Mouse (Mus musculus) heart, embryonic 13.5 days (tissue): ENCODE measurements at regions not wholly inside any gene's neighbourhood (a gene's known extent, or its start where the extent isn't known, plus 50 kb on each side); places are given as distances from the start of the nearest gene placed in this dataset. TPM values are rescaled to one million over a fixed set of nuclear protein-coding genes. Genes with fewer than 3 reads are reported as not detected.

Source experiments
- ATAC-seq: fragments of 200-750 bp; cut with Nextera tagmentation; 2 replicates; pipeline ENCODE4 v1.8.0; 2017; ENCODE audit warnings: moderate TSS enrichment; ENCODE audit not compliant: insufficient number of reproducible peaks, low FRiP score, low TSS enrichment; ENCODE audit errors: extremely low read depth
- H3K27ac ChIP-seq: fragments of 300-500 bp; sonication (generic); replicated peaks from 2 replicates; pipeline ENCODE4 v1.5.1; 2015; ENCODE audit warnings: moderate library complexity, mild to moderate bottlenecking, inconsistent platforms
- H3K27me3 ChIP-seq: fragments of 300-500 bp; sonication (generic); replicated peaks from 2 replicates; pipeline ENCODE4 v1.6.1; 2015; ENCODE audit warnings: mild to moderate bottlenecking, inconsistent platforms
- H3K36me3 ChIP-seq: fragments of 300-500 bp; sonication (generic); 2 replicates; pipeline ENCODE4 v1.6.1; 2015; ENCODE audit warnings: mild to moderate bottlenecking, inconsistent platforms
- H3K4me1 ChIP-seq: fragments of 300-500 bp; sonication (generic); 2 replicates; pipeline ENCODE4 v1.6.1; 2015; ENCODE audit warnings: inconsistent platforms
- H3K4me2 ChIP-seq: fragments of 300-500 bp; sonication (generic); 2 replicates; pipeline ENCODE4 v1.6.1; 2015; ENCODE audit warnings: inconsistent platforms, mild to moderate bottlenecking, moderate library complexity
- H3K4me3 ChIP-seq: fragments of 300-500 bp; sonication (generic); 2 replicates; pipeline ENCODE4 v1.5.1; 2015; ENCODE audit warnings: moderate library complexity, mild to moderate bottlenecking, inconsistent platforms
- H3K9ac ChIP-seq: fragments of 300-500 bp; sonication (generic); 2 replicates; pipeline ENCODE4 v1.6.1; 2015; ENCODE audit warnings: inconsistent platforms, mild to moderate bottlenecking, moderate library complexity
- H3K9me3 ChIP-seq: fragments of 300-500 bp; sonication (generic); 2 replicates; pipeline ENCODE4 v1.6.1; 2016; ENCODE audit warnings: inconsistent platforms
- WGBS: fragments of 180-500 bp; shearing (Covaris S2); methylation state at CpG from one replicate; pipeline ENCODE4 v1.1.7; 2015; ENCODE audit warnings: mixed read lengths; 5-methylcytosine and 5-hydroxymethylcytosine counted together
- microRNA-seq: library from miRNA; unstranded; fragments of <30 nt; microRNA quantifications from one replicate; pipeline ENCODE4, GENCODE M21; 2016

- Histone ChIP-seq H3K9ac (peak overlapping the region; percentile 99), H3K4me1 (peaks cover 37% of the 10 kb centered on the region), H3K9me3 (no peaks in the 10 kb centered on the region), H3K27me3 (peaks cover 50% of the 10 kb centered on the region), H3K4me3 (peak overlapping the region; percentile 85), H3K4me2 (peak overlapping the region; percentile 88), H3K36me3 (peaks cover 34% of the 10 kb centered on the region), H3K27ac (peak overlapping the region; percentile 98)
- WGBS, result 13% methylated on average over 2 of the region's 2 CpGs
- ATAC-seq, result no peak
Measured at GRCm38 (mm10) chr2:180387305-180387704, 52.8 kb upstream of the Gata5 start.

GRCm38 (mm10) chr2:180385967-180386688 is 51.6 kb upstream of the Gata5 start:
- Histone ChIP-seq H3K36me3 (peaks cover 27% of the 10 kb centered on the region), H3K27ac (peak overlapping the region; percentile 98), H3K4me2 (peak overlapping the region; percentile 88), H3K4me1 (peaks cover 28% of the 10 kb centered on the region), H3K27me3 (peaks cover 50% of the 10 kb centered on the region), H3K9me3 (no peaks in the 10 kb centered on the region), H3K4me3 (peak overlapping the region; percentile 85), H3K9ac (peak overlapping the region; percentile 99)
- 1% methylated on average over 31 of the region's 35 CpGs for WGBS
- ATAC-seq, result peak; percentile 25; the same call in 1 of the 2 replicates

GRCm38 (mm10) chr2:180385231-180385895 is 50.9 kb upstream of the Gata5 start:
- H3K9me3 ChIP-seq, result no peaks in the 10 kb centered on the region
- peak overlapping the region; percentile 88 for H3K4me2 ChIP-seq
- peak overlapping the region; percentile 99 for H3K9ac ChIP-seq
- H3K27ac ChIP-seq, result peak overlapping the region; percentile 98
- H3K4me3 ChIP-seq, result peak overlapping the region; percentile 85
- peaks cover 20% of the 10 kb centered on the region for H3K4me1 ChIP-seq
- WGBS, result 2% methylated on average over 26 of the region's 26 CpGs
- H3K36me3 ChIP-seq, result peaks cover 20% of the 10 kb centered on the region
- peak; percentile 83 for ATAC-seq
- peaks cover 50% of the 10 kb centered on the region for H3K27me3 ChIP-seq

Small RNAs in the stretch of these regions (microRNA-seq; reads per million reads assigned to microRNA genes)
- gene Mir133a-2 (not detected), gene Mir1a-1 (4.7 reads per million, percentile 19 among the genes with 10 or more reads in this experiment)
